Mouse (Mus musculus) liver, adult 2 months (tissue): ENCODE results near the gene Slc39a11. TPM values are rescaled to one million over a fixed set of nuclear protein-coding genes. Genes with fewer than 3 reads are reported as not detected.

Source experiments
- DNase-seq: peaks from one replicate; pipeline ENCODE4 v3.0.0-alpha.2; 2011; ENCODE audit warnings: low read depth, low spot score; ENCODE audit errors: extremely low read depth
- H3K27ac ChIP-seq: fragments of 200-500 bp; replicated peaks from 2 replicates; pipeline ENCODE4 v1.5.1; 2012; ENCODE audit warnings: low read depth, mild to moderate bottlenecking, control low read depth, inconsistent platforms, low read length; ENCODE audit not compliant: insufficient read depth
- H3K27me3 ChIP-seq: fragments of 200-500 bp; 2 replicates; pipeline ENCODE4 v1.6.1; 2012; ENCODE audit warnings: mild to moderate bottlenecking, moderate library complexity, low read length, inconsistent platforms; ENCODE audit not compliant: control insufficient read depth, insufficient read depth
- H3K36me3 ChIP-seq: fragments of 200-500 bp; 2 replicates; pipeline ENCODE4 v1.6.1; 2012; ENCODE audit warnings: low read length, inconsistent platforms; ENCODE audit not compliant: control insufficient read depth, insufficient read depth
- H3K4me1 ChIP-seq: fragments of 200-500 bp; 2 replicates; pipeline ENCODE4 v1.6.1; 2011; ENCODE audit warnings: low read length; ENCODE audit not compliant: control insufficient read depth, insufficient read depth
- H3K4me3 ChIP-seq: fragments of 200-500 bp; 2 replicates; pipeline ENCODE4 v1.5.1; 2011; ENCODE audit warnings: low read depth, mild to moderate bottlenecking, control low read depth, low read length, moderate library complexity; ENCODE audit not compliant: insufficient read depth
- H3K79me2 ChIP-seq: fragments of 200-500 bp; 2 replicates; pipeline ENCODE4 v1.6.1; 2012; ENCODE audit warnings: inconsistent platforms, mild to moderate bottlenecking, low read length, moderate library complexity; ENCODE audit not compliant: control insufficient read depth, insufficient read depth
- H3K9ac ChIP-seq: fragments of 200-500 bp; 2 replicates; pipeline ENCODE4 v1.6.1; 2012; ENCODE audit warnings: low read depth, mild to moderate bottlenecking, control low read depth, inconsistent platforms, low read length
- CTCF ChIP-seq: fragments of 200-500 bp; IDR thresholded peaks from 2 replicates; pipeline ENCODE4 v1.5.1; 2011; ENCODE audit warnings: low read depth, low read length, control low read depth
- POLR2A ChIP-seq: fragments of 200-500 bp; IDR thresholded peaks from 2 replicates; pipeline ENCODE4 v1.6.1; 2011; ENCODE audit warnings: low read length, control low read depth; ENCODE audit not compliant: insufficient read depth; ENCODE audit errors: extremely low read depth
- WGBS: fragments of 180-500 bp; shearing (Covaris S2); methylation state at CpG from one replicate; pipeline ENCODE4 v1.1.7; 2018; 5-methylcytosine and 5-hydroxymethylcytosine counted together
- polyA plus RNA-seq: library from polyadenylated mRNA; depleted of rRNA; stranded (reverse); fragments of >200 nt; gene quantifications from 2 replicates; pipeline ENCODE4 v1.2.3, GENCODE M21; 2012
- total RNA-seq: library from RNA; depleted of rRNA; stranded (reverse); fragments of >200 nt; gene quantifications from 2 replicates; pipeline ENCODE4 v1.2.3, GENCODE M21; 2014

Gene Slc39a11
- total and polyA plus RNA-seq, 2 experiments, result 18.8 to 22.8 TPM

DNA sequence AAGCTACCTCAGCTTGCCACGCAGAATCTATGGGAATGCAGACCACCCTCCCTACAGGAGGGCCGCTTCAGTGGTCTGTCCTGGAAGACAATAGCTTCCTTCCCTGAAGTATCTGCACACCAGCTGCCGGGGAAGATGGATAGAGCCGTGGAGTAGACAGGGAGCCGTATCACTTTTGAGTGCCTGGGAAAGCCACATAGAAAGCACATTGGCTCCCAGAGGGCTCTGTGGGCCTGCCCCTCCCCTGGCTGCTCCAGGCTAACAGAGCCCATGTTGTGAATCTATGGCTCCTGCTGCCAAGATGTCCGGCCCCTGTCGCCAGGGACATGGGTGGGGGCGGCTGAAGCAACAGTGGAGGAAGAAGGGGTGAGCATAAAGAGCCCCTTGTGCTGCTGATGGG, 355.4 kb downstream of the Slc39a11 start:
- H3K27me3 ChIP-seq, result no peaks in the 10 kb centered on the region
- H3K4me3 ChIP-seq, result no peak overlapping the region
- H3K9ac ChIP-seq, result no peak overlapping the region
- TF ChIP-seq POLR2A, result no peak
- no peak for TF ChIP-seq CTCF
- no peaks in the 10 kb centered on the region for H3K79me2 ChIP-seq
- no peaks in the 10 kb centered on the region for H3K36me3 ChIP-seq
- H3K27ac ChIP-seq, result no peak overlapping the region
- WGBS, result 88% methylated on average over 8 of the region's 8 CpGs
- H3K4me1 ChIP-seq, result no peaks in the 10 kb centered on the region
- DNase-seq, result no peak

DNA sequence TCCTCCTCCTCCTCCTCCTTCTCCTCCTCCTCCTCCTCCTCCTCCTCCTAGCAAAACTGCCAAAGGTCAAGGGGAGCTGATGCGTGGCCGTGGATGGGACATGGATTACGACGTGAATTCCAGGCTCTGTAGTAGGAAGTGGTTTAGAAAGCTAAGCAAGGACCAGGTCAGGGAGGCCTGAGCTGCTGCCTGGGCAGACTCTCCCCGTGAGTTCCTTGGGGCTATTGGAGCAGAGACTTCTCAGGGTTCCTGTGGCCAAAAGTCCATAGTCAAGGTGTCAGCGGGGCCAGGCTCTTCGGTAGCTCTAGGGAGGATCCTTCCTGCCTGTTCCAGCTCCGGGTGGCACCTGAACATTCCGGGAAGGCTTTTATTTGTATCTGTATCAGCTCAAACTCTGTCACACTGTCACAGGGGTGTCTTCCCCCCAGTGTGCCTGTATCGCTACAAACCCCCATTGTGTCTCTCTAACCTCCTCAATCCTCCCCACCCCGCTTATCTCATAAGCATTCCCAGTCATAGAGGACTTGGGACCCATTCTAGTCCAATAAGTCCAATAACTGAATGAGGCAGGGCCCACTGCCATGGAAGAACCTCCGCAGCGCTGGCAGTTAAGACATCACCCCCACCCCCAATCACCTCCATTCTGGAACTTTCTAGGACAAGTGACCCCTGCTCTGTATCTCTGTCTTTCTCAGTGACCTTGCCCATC, 356.8 kb downstream of the Slc39a11 start:
- Histone ChIP-seq H3K27me3 (no peaks in the 10 kb centered on the region), H3K27ac (no peak overlapping the region), H3K4me1 (no peaks in the 10 kb centered on the region), H3K79me2 (no peaks in the 10 kb centered on the region), H3K9ac (no peak overlapping the region), H3K36me3 (no peaks in the 10 kb centered on the region), H3K4me3 (no peak overlapping the region)
- no peak for TF ChIP-seq CTCF
- TF ChIP-seq POLR2A, result no peak
- WGBS, result 90% methylated on average over 13 of the region's 13 CpGs
- DNase-seq, result no peak

DNA sequence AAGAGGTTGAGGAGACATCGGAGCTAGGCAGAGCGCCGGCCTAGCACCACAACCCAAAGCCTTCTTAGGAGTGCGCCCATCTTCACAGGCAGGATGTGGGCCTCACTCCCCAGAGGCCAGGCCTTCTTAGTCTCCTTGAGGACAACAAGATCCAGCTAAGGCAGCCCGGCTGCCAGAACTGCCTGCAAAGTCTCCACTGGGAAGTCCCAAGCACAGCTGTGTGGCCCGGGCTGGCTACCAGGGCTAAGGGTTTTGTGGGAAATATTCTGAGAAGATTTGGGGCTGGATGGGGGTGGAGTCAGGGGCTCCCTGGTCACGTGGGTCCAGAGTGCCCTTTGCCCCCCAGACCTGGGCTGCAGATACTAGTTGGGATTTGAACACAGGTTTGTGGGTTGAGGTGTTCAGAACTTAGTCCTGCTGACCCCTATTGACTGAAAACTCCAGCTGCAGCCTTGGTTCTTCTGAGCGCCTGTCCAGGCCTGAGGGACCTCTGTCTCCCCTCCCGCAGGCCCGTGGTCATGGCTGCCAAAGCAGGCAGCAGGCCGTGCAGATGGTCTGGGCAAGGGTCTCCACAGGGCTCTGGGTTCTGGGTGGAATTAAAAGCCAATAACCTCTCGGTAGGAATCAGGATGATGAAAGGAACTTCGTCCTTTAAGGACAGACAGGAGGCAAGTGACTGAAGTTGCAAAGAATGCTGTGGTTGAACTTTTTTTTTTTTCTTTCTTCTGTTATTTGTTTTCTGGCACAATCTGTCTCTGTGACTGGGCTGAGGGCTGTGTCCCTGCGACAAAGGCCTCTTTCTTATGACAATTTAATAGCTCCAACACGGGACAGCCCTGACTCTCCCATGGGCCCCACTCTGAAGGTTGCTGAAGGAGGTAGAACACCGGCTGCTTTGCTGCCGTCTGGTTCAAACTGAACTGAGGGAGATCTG, 357.8 kb downstream of the Slc39a11 start:
- H3K27ac ChIP-seq, result no peak overlapping the region
- 82% methylated on average over 17 of the region's 17 CpGs for WGBS

GRCm38 (mm10) chr11:113290911-113291310, 359.0 kb downstream of the Slc39a11 start:
- H3K27me3 ChIP-seq, result no peaks in the 10 kb centered on the region
- no peaks in the 10 kb centered on the region for H3K36me3 ChIP-seq
- H3K9ac ChIP-seq, result no peak overlapping the region
- 72% methylated on average over 14 of the region's 14 CpGs for WGBS
- H3K4me3 ChIP-seq, result no peak overlapping the region
- H3K27ac ChIP-seq, result no peak overlapping the region
- no peak for TF ChIP-seq POLR2A
- TF ChIP-seq CTCF, result no peak
- H3K79me2 ChIP-seq, result no peaks in the 10 kb centered on the region
- DNase-seq, result no peak
- no peaks in the 10 kb centered on the region for H3K4me1 ChIP-seq

More for the DNA sequence above, 357.8 kb downstream of the Slc39a11 start:
- no peak overlapping the region for H3K4me3 ChIP-seq
- no peaks in the 10 kb centered on the region for H3K36me3 ChIP-seq
- no peak for DNase-seq
- no peaks in the 10 kb centered on the region for H3K4me1 ChIP-seq
- H3K79me2 ChIP-seq, result no peaks in the 10 kb centered on the region
- TF ChIP-seq CTCF (no peak), POLR2A (no peak)
- H3K27me3 ChIP-seq, result no peaks in the 10 kb centered on the region
- no peak overlapping the region for H3K9ac ChIP-seq

DNA sequence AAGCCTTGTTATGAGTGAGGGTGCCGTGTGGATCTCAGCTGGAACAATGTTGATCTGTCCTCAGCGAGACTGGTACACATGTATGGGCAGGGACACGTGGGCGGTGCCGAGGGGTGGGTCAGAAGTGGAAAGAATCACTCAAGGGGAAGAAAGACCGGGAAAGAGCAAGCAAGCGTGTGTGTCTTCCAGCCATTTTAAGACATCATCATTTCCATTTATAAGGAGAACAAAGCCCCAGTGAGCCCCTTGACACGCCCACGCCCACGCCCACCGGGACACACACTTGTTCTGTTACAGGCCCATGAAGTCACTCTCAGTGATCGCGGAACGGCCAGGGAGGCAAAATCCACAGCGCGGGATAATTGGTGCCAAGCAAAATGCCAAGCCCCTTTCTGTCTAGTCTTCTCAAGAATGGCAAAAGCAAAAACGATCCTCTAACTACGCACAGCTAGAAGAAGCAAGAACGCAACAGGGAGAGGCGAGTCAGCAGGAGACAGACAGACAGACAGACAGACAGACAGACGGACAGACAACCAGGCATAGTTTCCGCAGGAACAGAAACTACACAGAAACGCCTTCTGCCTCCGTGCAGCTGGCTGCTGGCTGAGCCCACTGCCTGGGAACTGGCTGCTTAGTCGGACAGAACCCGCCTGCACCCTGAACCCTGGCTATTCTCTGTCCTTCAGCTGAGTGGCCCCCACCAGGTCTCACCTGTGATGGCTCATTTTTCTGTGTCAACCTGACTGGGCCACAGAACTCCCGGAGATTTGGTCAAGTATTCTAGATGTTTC, 364.7 kb downstream of the Slc39a11 start:
- Histone ChIP-seq H3K79me2 (no peaks in the 10 kb centered on the region), H3K27ac (no peak overlapping the region), H3K4me1 (no peaks in the 10 kb centered on the region), H3K4me3 (no peak overlapping the region), H3K9ac (no peak overlapping the region), H3K27me3 (no peaks in the 10 kb centered on the region), H3K36me3 (no peaks in the 10 kb centered on the region)
- TF ChIP-seq CTCF (no peak), POLR2A (no peak)
- DNase-seq, result no peak
- WGBS, result 91% methylated on average over 27 of the region's 27 CpGs
